Mouse (Mus musculus) erythroblast, embryonic 14.5 days (primary cell): ENCODE results near the gene 4930402H24Rik.

Experiments
- GATA1 ChIP-seq: IDR thresholded peaks from 2 replicates; pipeline ENCODE4 v1.6.1; 2012; ENCODE audit warnings: low read length, inconsistent platforms, mixed read lengths
- TAL1 ChIP-seq: IDR thresholded peaks from 3 replicates; pipeline ENCODE4 v1.6.1; 2012; ENCODE audit warnings: low read length, inconsistent platforms, mixed read lengths

GRCm38 (mm10) chr2:130870916-130871315, 35.3 kb downstream of the 4930402H24Rik start:
- no peak for TF ChIP-seq TAL1
- TF ChIP-seq GATA1, result no peak
